Mouse (Mus musculus) thymus, adult 2 months (tissue): ENCODE results near the gene Alkbh6.

ENCODE experiments used
- CTCF ChIP-seq: fragments of 200-500 bp; IDR thresholded peaks from 2 replicates; pipeline ENCODE4 v1.5.1; 2012; ENCODE audit warnings: mild to moderate bottlenecking, control low read depth, low read length, moderate library complexity, borderline replicate concordance; ENCODE audit not compliant: control insufficient read depth, poor library complexity, insufficient read depth; ENCODE audit errors: extremely low read depth
- POLR2A ChIP-seq: fragments of 200-500 bp; IDR thresholded peaks from 2 replicates; pipeline ENCODE4 v1.6.1; 2012; ENCODE audit warnings: mild to moderate bottlenecking, low read length, control low read depth, moderate library complexity; ENCODE audit not compliant: control insufficient read depth, poor library complexity, insufficient read depth; ENCODE audit errors: extremely low read depth

- TF ChIP-seq POLR2A (no peak), CTCF (no peak)
Observed at GRCm38 (mm10) chr7:30310136-30310535, 1.6 kb downstream of the Alkbh6 start.
